Mouse (Mus musculus) heart, adult 2 months (tissue): ENCODE measurements around the gene Pde4d. TPM values are rescaled to one million over a fixed set of nuclear protein-coding genes. Genes with fewer than 3 reads are reported as not detected.

Experiments
- DNase-seq, 2 experiments: peaks; one replicate each; pipeline ENCODE4 v3.0.0; 2021
- H3K27ac ChIP-seq: fragments of 200-600 bp; 2 replicates; pipeline ENCODE4 v1.8.1; 2022
- H3K27me3 ChIP-seq: fragments of 200-500 bp; 2 replicates; pipeline ENCODE4 v1.6.1; 2012; ENCODE audit warnings: mild to moderate bottlenecking, low read length, inconsistent platforms, mixed read lengths; ENCODE audit not compliant: control insufficient read depth, insufficient read depth
- H3K36me3 ChIP-seq: fragments of 200-500 bp; 2 replicates; pipeline ENCODE4 v1.6.1; 2012; ENCODE audit warnings: low read length, inconsistent platforms; ENCODE audit not compliant: control insufficient read depth, insufficient read depth
- H3K4me1 ChIP-seq: fragments of 200-500 bp; 2 replicates; pipeline ENCODE4 v1.6.1; 2011; ENCODE audit warnings: low read length; ENCODE audit not compliant: control insufficient read depth, insufficient read depth
- H3K4me3 ChIP-seq: fragments of 200-600 bp; 2 replicates; pipeline ENCODE4 v1.8.1; 2022
- H3K79me2 ChIP-seq: fragments of 200-500 bp; replicated peaks from 2 replicates; pipeline ENCODE4 v1.6.1; 2012; ENCODE audit warnings: mild to moderate bottlenecking, inconsistent platforms, low read length, moderate library complexity, mixed read lengths; ENCODE audit not compliant: control insufficient read depth, insufficient read depth
- H3K9ac ChIP-seq: fragments of 200-500 bp; 2 replicates; pipeline ENCODE4 v1.6.1; 2012; ENCODE audit warnings: low read depth, mild to moderate bottlenecking, control low read depth, inconsistent platforms, low read length, mixed read lengths
- CTCF ChIP-seq: fragments of 200-600 bp; IDR thresholded peaks from 2 replicates; pipeline ENCODE4 v1.8.1; 2022; ENCODE audit warnings: antibody characterized with exemption, mild to moderate bottlenecking, moderate library complexity
- EP300 ChIP-seq: fragments of 200-500 bp; IDR thresholded peaks from 2 replicates; pipeline ENCODE4 v1.6.1; 2011; ENCODE audit warnings: low read depth, low read length, control low read depth; ENCODE audit not compliant: insufficient read depth
- POLR2A ChIP-seq: fragments of 200-500 bp; IDR thresholded peaks from 2 replicates; pipeline ENCODE4 v1.6.1; 2011; ENCODE audit warnings: mild to moderate bottlenecking, low read depth, low read length, control low read depth; ENCODE audit not compliant: insufficient read depth
- WGBS: fragments of 180-500 bp; shearing (Covaris S2); methylation state at CpG from one replicate; pipeline ENCODE4 v1.1.7; 2018; 5-methylcytosine and 5-hydroxymethylcytosine counted together
- intact Hi-C: fragments of 180-260 bp; cut with DNase I; formaldehyde crosslinking; loops from one replicate; pipeline ENCODE4 v1.15.1; 2025
- polyA plus RNA-seq: library from polyadenylated mRNA; depleted of rRNA; stranded (reverse); fragments of >200 nt; gene quantifications from 2 replicates; pipeline ENCODE4 v1.2.3, GENCODE M21; 2012
- total RNA-seq, 2 experiments: library from RNA; stranded (reverse); gene quantifications; 2 replicates each; pipeline ENCODE4 v1.2.3; 2021

The Pde4d gene
- total and polyA plus RNA-seq, 3 experiments, result 11.5 to 40.1 (median 38.1) TPM

DNA sequence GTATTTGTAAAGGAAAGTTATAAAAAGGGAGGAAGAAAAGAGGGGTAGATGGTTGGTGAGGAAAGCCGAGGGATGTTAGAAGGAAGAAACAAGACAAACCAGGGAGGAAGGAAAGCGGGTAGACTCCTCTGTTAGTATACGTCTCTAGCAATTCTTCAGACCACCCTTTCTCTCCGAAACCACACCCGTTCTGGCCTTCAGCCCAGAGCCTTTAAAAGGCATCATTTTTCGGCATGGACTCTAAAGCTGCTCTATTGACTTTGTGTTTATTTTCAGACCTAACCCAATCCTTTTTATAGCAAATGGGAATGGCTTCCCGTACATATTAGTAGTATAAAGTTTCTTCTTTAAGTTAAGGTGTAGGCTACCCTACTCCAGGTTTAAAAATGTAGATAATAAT lies 1057.0 kb downstream of the Pde4d start:
- H3K79me2 ChIP-seq, result no peaks in the 10 kb centered on the region
- intact Hi-C loops, result no loop called here
- H3K27me3 ChIP-seq, result no peaks in the 10 kb centered on the region
- 58% methylated on average over 7 of the region's 7 CpGs for WGBS
- H3K4me1 ChIP-seq, result no peaks in the 10 kb centered on the region
- DNase-seq, result no peak
- no peak overlapping the region for H3K9ac ChIP-seq
- no peaks in the 10 kb centered on the region for H3K36me3 ChIP-seq
- TF ChIP-seq EP300, result no peak
- TF ChIP-seq CTCF, result no peak
- TF ChIP-seq POLR2A, result no peak
- H3K27ac ChIP-seq, result no peak overlapping the region
- H3K4me3 ChIP-seq, result no peak overlapping the region

DNA sequence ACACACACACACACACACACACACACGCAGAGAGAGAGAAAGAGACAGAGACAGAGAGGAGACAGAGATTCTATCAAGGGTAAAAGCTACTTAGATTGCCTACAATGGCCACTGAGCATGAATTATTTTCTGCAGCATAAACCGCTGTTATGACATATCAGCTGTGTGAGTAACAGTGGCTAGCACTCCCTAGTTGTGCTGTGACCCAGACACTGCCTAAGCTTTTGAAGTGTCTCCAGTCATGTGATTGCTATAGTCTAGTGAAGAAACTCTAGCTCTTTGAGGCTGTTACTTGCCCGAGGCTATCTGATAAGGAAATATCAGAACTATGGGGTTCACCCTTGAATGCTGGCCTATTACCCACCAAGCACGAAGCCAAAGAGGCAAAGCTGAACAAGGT lies 1058.7 kb downstream of the Pde4d start:
- Histone ChIP-seq H3K36me3 (no peaks in the 10 kb centered on the region), H3K4me3 (no peak overlapping the region), H3K9ac (no peak overlapping the region), H3K79me2 (no peaks in the 10 kb centered on the region), H3K27ac (no peak overlapping the region), H3K4me1 (no peaks in the 10 kb centered on the region), H3K27me3 (no peaks in the 10 kb centered on the region)
- no peak for DNase-seq
- intact Hi-C loops, result no loop called here
- TF ChIP-seq POLR2A (no peak), EP300 (no peak), CTCF (no peak)
- WGBS, result 78% methylated on average over 4 of the region's 4 CpGs

DNA sequence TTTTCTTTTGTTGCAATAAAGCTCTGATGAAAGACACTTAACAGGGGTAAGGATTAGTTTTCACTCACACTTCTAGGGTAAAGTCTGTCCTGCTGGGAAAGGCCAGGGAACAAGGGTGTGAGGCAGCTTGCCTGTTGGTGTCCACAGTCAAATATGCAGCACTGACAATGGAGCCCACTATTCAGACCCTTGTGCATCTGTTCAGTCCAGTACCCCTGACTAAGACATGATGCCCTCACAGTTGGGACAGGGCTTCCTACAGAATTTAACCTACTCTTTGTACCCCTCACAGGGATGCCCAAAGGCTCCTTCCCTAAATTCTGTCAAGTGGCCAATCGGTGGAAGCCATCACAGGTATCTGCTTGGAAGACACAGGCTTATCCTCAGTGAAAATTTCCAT lies 1068.4 kb downstream of the Pde4d start:
- H3K27me3 ChIP-seq, result no peaks in the 10 kb centered on the region
- no peaks in the 10 kb centered on the region for H3K4me1 ChIP-seq
- intact Hi-C loops, result no loop called here
- H3K36me3 ChIP-seq, result no peaks in the 10 kb centered on the region
- no peaks in the 10 kb centered on the region for H3K79me2 ChIP-seq
- no peak for DNase-seq
- TF ChIP-seq POLR2A (no peak), EP300 (no peak), CTCF (no peak)
- WGBS, result 100% methylated on average over 1 of the region's 1 CpGs
- no peak overlapping the region for H3K9ac ChIP-seq
- no peak overlapping the region for H3K4me3 ChIP-seq
- H3K27ac ChIP-seq, result no peak overlapping the region

DNA sequence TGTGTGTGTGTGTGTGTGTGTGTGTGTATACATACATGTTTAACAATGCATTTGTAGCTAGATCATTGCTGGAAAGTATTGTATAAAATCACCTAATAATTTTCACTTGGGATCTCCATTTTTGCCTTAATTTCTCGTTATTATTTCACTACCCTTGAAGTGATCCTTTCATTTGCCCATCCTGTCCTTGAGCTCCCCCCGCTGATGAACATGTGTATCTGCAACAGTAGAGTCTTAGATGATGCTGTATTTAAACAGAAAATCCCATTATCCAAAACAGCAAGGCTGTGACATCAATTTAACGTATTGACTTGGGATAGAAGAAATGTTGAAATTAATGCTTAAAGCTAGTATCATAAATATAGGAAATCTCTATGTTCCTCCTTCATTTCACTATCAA lies 1069.7 kb downstream of the Pde4d start:
- no peak overlapping the region for H3K9ac ChIP-seq
- intact Hi-C loops, result loop anchor here (1.0 kb wide), 2 partner anchors 176 to 290 kb away; no protein-coding TSS in a partner anchor
- H3K27me3 ChIP-seq, result no peaks in the 10 kb centered on the region
- 25% methylated on average over 3 of the region's 3 CpGs for WGBS
- H3K79me2 ChIP-seq, result no peaks in the 10 kb centered on the region
- DNase-seq, result no peak
- no peak overlapping the region for H3K4me3 ChIP-seq
- H3K27ac ChIP-seq, result no peak overlapping the region
- H3K4me1 ChIP-seq, result no peaks in the 10 kb centered on the region
- TF ChIP-seq POLR2A (no peak), CTCF (peak; percentile 86), EP300 (no peak)
- no peaks in the 10 kb centered on the region for H3K36me3 ChIP-seq

DNA sequence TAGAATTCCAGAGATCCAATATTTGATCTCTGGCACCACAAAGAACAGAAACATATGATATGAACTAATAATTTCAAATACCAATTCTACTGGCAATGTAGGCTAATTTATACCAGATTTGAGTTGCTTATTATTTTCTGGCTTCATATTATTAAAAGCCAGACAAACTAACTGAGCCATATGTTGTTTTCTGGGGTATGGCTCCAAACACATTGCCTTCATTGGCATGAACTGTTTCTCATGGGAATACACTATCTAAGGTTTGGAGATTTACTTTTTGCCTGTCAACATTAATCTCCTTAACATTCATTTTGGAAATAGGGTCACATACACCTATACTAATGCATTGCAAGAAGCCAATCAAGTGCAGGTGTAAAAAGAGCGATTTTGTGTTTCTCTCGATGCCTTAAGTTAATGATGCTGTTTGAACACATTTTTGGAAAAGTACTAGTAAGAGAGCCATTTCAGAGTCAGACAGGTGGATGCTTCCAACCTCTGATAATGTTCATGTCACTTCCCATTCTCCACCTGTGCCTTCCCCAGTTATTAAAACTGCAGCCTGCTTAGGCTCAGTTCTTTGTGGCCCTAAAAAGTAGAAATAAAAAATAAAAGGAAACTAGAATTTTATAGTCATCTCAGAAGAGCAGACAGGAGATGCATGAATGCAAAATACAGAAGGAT lies 1070.4 kb downstream of the Pde4d start:
- Histone ChIP-seq H3K36me3 (no peaks in the 10 kb centered on the region), H3K9ac (no peak overlapping the region), H3K27ac (no peak overlapping the region), H3K27me3 (no peaks in the 10 kb centered on the region), H3K4me1 (no peaks in the 10 kb centered on the region), H3K79me2 (no peaks in the 10 kb centered on the region), H3K4me3 (no peak overlapping the region)
- 84% methylated on average over 2 of the region's 2 CpGs for WGBS
- DNase-seq, result no peak
- no peak for TF ChIP-seq EP300
- TF ChIP-seq CTCF, result no peak
- TF ChIP-seq POLR2A, result no peak
- intact Hi-C loops, result loop anchor here (1.0 kb wide), 2 partner anchors 177 to 291 kb away; no protein-coding TSS in a partner anchor

DNA sequence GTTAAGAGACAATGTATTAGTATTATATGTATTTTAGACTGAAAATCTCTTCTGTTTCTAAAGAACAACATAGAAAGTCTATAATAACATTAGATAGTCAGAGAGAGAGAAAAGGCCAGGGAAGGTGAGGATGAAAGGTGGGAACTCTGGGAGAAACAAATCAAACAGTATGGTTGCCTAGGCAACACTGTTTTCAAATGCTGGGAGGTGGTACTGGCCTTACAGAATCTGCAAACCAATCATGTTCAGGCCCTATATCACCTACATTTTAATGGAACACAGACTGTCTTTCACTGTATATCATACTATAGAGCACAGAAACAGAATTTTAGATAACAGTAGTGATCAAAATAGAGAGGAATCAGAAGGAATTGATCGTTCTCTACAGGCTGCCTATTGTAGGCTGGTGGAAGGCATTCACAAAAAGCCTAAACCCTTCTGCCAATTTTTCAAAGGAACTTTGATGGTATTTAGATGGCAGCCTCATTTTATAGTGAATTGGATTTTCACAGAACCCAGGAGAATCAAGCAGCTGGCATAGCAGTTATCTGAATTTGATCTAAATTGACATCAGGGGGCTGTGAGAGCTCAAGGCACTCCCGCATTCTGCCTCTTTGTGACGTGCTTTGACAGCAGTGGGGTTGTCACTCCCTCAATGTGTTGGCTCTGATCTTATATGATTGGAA lies 1084.2 kb downstream of the Pde4d start:
- H3K4me1 ChIP-seq, result no peaks in the 10 kb centered on the region; the same call in 1 of the 2 replicates
- no peak overlapping the region for H3K27ac ChIP-seq
- WGBS, result 84% methylated on average over 3 of the region's 3 CpGs
- H3K4me3 ChIP-seq, result no peak overlapping the region
- no peak overlapping the region for H3K9ac ChIP-seq
- no peaks in the 10 kb centered on the region for H3K79me2 ChIP-seq
- H3K36me3 ChIP-seq, result no peaks in the 10 kb centered on the region
- DNase-seq, result no peak
- H3K27me3 ChIP-seq, result no peaks in the 10 kb centered on the region
- TF ChIP-seq EP300, result no peak
- TF ChIP-seq CTCF, result no peak
- TF ChIP-seq POLR2A, result no peak
- intact Hi-C loops, result no loop called here
